Mouse (Mus musculus) heart, embryonic 16.5 days (tissue): ENCODE measurements around the gene Aif1. TPM values are rescaled to one million over a fixed set of nuclear protein-coding genes. Genes with fewer than 3 reads are reported as not detected.

ENCODE experiments used
- ATAC-seq: fragments of 200-750 bp; cut with Nextera tagmentation; replicated peaks from 2 replicates; pipeline ENCODE4 v1.8.0; 2017; ENCODE audit warnings: moderate number of reproducible peaks; ENCODE audit not compliant: insufficient read depth, low FRiP score; ENCODE audit errors: extremely low read depth
- H3K27ac ChIP-seq: fragments of 300-500 bp; sonication (generic); 2 replicates; pipeline ENCODE4 v1.5.1; 2014; ENCODE audit warnings: mild to moderate bottlenecking, low read length, control low read depth, moderate library complexity
- H3K27me3 ChIP-seq: fragments of 300-500 bp; sonication (generic); 2 replicates; pipeline ENCODE4 v1.6.1; 2014; ENCODE audit warnings: low read length, mixed read lengths; ENCODE audit not compliant: control insufficient read depth, insufficient read depth
- H3K36me3 ChIP-seq: fragments of 300-500 bp; sonication (generic); 2 replicates; pipeline ENCODE4 v1.6.1; 2014; ENCODE audit not compliant: control insufficient read depth, insufficient read depth
- H3K4me1 ChIP-seq: fragments of 300-500 bp; sonication (generic); 2 replicates; pipeline ENCODE4 v1.6.1; 2014; ENCODE audit warnings: low read length, mixed read lengths; ENCODE audit not compliant: control insufficient read depth, insufficient read depth
- H3K4me2 ChIP-seq: fragments of 300-500 bp; sonication (generic); 2 replicates; pipeline ENCODE4 v1.6.1; 2014; ENCODE audit warnings: low read depth, mild to moderate bottlenecking, control low read depth, low read length
- H3K4me3 ChIP-seq: fragments of 300-500 bp; sonication (generic); 2 replicates; pipeline ENCODE4 v1.5.1; 2014; ENCODE audit warnings: mild to moderate bottlenecking, control low read depth, low read length
- H3K9ac ChIP-seq: fragments of 300-500 bp; sonication (generic); 2 replicates; pipeline ENCODE4 v1.6.1; 2014; ENCODE audit warnings: low read length, control low read depth
- H3K9me3 ChIP-seq: fragments of 300-500 bp; sonication (generic); replicated peaks from 2 replicates; pipeline ENCODE4 v1.6.1; 2016; ENCODE audit warnings: low read length; ENCODE audit not compliant: control insufficient read depth
- WGBS: fragments of 180-500 bp; shearing (Covaris S2); extraction: QIAGEN DNeasy Blood & Tissue Kit; methylation state at CpG from one replicate; pipeline ENCODE4 v1.1.7; 2014; 5-methylcytosine and 5-hydroxymethylcytosine counted together
- polyA plus RNA-seq: library from polyadenylated mRNA; unstranded; fragments of >200 nt; fragmentation: Nextera tagmentation; extraction: Ambion mirVana; gene quantifications from 2 replicates; pipeline ENCODE4 v1.2.1, GENCODE M21; 2015

The Aif1 gene
- polyA plus RNA-seq, 1 experiment from 2014 or later: 10.9 TPM

GRCm38 (mm10) chr17:35147348-35147747 is 28.5 kb downstream of the Aif1 start:
- 60% methylated on average over 3 of the region's 3 CpGs for WGBS
- Histone ChIP-seq H3K4me2 (no peak overlapping the region), H3K36me3 (peaks cover 81% of the 10 kb centered on the region), H3K4me3 (no peak overlapping the region), H3K9ac (no peak overlapping the region), H3K27me3 (no peaks in the 10 kb centered on the region), H3K4me1 (no peaks in the 10 kb centered on the region), H3K27ac (no peak overlapping the region), H3K9me3 (no peaks in the 10 kb centered on the region)
- ATAC-seq: no peak

- Histone ChIP-seq H3K4me2 (no peak overlapping the region), H3K27me3 (no peaks in the 10 kb centered on the region), H3K9ac (no peak overlapping the region), H3K4me3 (no peak overlapping the region), H3K36me3 (peaks cover 81% of the 10 kb centered on the region), H3K9me3 (no peaks in the 10 kb centered on the region), H3K27ac (no peak overlapping the region), H3K4me1 (no peaks in the 10 kb centered on the region)
- ATAC-seq: no peak
- 84% methylated on average over 5 of the region's 5 CpGs for WGBS
Observed at GRCm38 (mm10) chr17:35146139-35146538, 29.7 kb downstream of the Aif1 start.

GRCm38 (mm10) chr17:35141971-35142370 is 33.9 kb downstream of the Aif1 start:
- no peaks in the 10 kb centered on the region for H3K9me3 ChIP-seq
- no peaks in the 10 kb centered on the region for H3K27me3 ChIP-seq
- H3K36me3 ChIP-seq: peaks cover 74% of the 10 kb centered on the region
- 93% methylated on average over 6 of the region's 6 CpGs for WGBS
- no peak overlapping the region for H3K9ac ChIP-seq
- no peak overlapping the region for H3K4me3 ChIP-seq
- peaks cover 6% of the 10 kb centered on the region for H3K4me1 ChIP-seq
- H3K4me2 ChIP-seq: no peak overlapping the region
- H3K27ac ChIP-seq: no peak overlapping the region
- no peak for ATAC-seq

- H3K27me3 ChIP-seq: no peaks in the 10 kb centered on the region
- ATAC-seq: no peak
- no peak overlapping the region for H3K4me2 ChIP-seq
- no peak overlapping the region for H3K4me3 ChIP-seq
- peaks cover 66% of the 10 kb centered on the region for H3K36me3 ChIP-seq
- no peak overlapping the region for H3K9ac ChIP-seq
- peaks cover 16% of the 10 kb centered on the region for H3K4me1 ChIP-seq
- no peaks in the 10 kb centered on the region for H3K9me3 ChIP-seq
- H3K27ac ChIP-seq: no peak overlapping the region
- 70% methylated on average over 16 of the region's 16 CpGs for WGBS
Observed at GRCm38 (mm10) chr17:35140490-35140996, 35.3 kb downstream of the Aif1 start.

GRCm38 (mm10) chr17:35139269-35139668 is 36.6 kb downstream of the Aif1 start:
- Histone ChIP-seq H3K9me3 (no peaks in the 10 kb centered on the region), H3K9ac (no peak overlapping the region), H3K27me3 (no peaks in the 10 kb centered on the region), H3K36me3 (peaks cover 54% of the 10 kb centered on the region), H3K4me3 (no peak overlapping the region), H3K4me2 (no peak overlapping the region), H3K27ac (no peak overlapping the region), H3K4me1 (peaks cover 16% of the 10 kb centered on the region)
- 94% methylated on average over 3 of the region's 3 CpGs for WGBS
- ATAC-seq: no peak

- Histone ChIP-seq H3K4me3 (peak overlapping the region; percentile 86), H3K4me2 (peak overlapping the region; percentile 92), H3K9ac (peak overlapping the region; percentile 90), H3K4me1 (peaks cover 16% of the 10 kb centered on the region), H3K27ac (peak overlapping the region; percentile 97), H3K27me3 (no peaks in the 10 kb centered on the region), H3K36me3 (peaks cover 20% of the 10 kb centered on the region), H3K9me3 (no peaks in the 10 kb centered on the region)
- ATAC-seq: peak; percentile 51
- under 1% methylated on average over 43 of the region's 43 CpGs for WGBS
Observed at GRCm38 (mm10) chr17:35135591-35136320, 40.1 kb downstream of the Aif1 start.

GRCm38 (mm10) chr17:35134801-35135590 is 40.9 kb downstream of the Aif1 start, which contains the start of gene Bag6:
Bag6 (plus strand) TSS chr17:35135178.
- H3K27ac ChIP-seq: peak within 1 kb of the TSS; percentile 97
- H3K4me3 ChIP-seq: peak within 1 kb of the TSS; percentile 86
- peak; percentile 95 for ATAC-seq
- H3K9me3 ChIP-seq: no peaks in the 10 kb centered on the region
- WGBS: under 1% methylated on average over 66 of the region's 66 CpGs
- H3K27me3 ChIP-seq: no peaks in the 10 kb centered on the region
- peak within 1 kb of the TSS; percentile 92 for H3K4me2 ChIP-seq
- H3K4me1 ChIP-seq: peaks cover 16% of the 10 kb centered on the region
- H3K36me3 ChIP-seq: peaks cover 12% of the 10 kb centered on the region
- H3K9ac ChIP-seq: peak within 1 kb of the TSS; percentile 90

- peaks cover under 1% of the 10 kb centered on the region for H3K36me3 ChIP-seq
- H3K9me3 ChIP-seq: no peaks in the 10 kb centered on the region
- ATAC-seq: no peak
- peaks cover 16% of the 10 kb centered on the region for H3K4me1 ChIP-seq
- H3K4me3 ChIP-seq: no peak overlapping the region
- H3K4me2 ChIP-seq: no peak overlapping the region
- H3K27me3 ChIP-seq: no peaks in the 10 kb centered on the region
- WGBS: 96% methylated on average over 7 of the region's 7 CpGs
- no peak overlapping the region for H3K9ac ChIP-seq
- no peak overlapping the region for H3K27ac ChIP-seq
Observed at GRCm38 (mm10) chr17:35133517-35133916, 42.4 kb downstream of the Aif1 start.

GRCm38 (mm10) chr17:35132174-35132560 is 43.7 kb downstream of the Aif1 start:
- Histone ChIP-seq H3K4me1 (peaks cover 19% of the 10 kb centered on the region), H3K9me3 (no peaks in the 10 kb centered on the region), H3K36me3 (no peaks in the 10 kb centered on the region), H3K9ac (no peak overlapping the region), H3K27ac (no peak overlapping the region), H3K4me3 (no peak overlapping the region), H3K4me2 (no peak overlapping the region), H3K27me3 (no peaks in the 10 kb centered on the region)
- 74% methylated on average over 3 of the region's 3 CpGs for WGBS
- ATAC-seq: no peak
